Mouse (Mus musculus) retina, postnatal 1 day (tissue): Measurements from ENCODE around the gene Celf5.

Experiments used
- DNase-seq: peaks from one replicate; pipeline ENCODE4 v3.0.0-alpha.2; 2012

The Celf5 gene

GRCm38 (mm10) chr10:81412586-81413309 lies 69.8 kb downstream of the Celf5 start:
- no peak for DNase-seq

DNA sequence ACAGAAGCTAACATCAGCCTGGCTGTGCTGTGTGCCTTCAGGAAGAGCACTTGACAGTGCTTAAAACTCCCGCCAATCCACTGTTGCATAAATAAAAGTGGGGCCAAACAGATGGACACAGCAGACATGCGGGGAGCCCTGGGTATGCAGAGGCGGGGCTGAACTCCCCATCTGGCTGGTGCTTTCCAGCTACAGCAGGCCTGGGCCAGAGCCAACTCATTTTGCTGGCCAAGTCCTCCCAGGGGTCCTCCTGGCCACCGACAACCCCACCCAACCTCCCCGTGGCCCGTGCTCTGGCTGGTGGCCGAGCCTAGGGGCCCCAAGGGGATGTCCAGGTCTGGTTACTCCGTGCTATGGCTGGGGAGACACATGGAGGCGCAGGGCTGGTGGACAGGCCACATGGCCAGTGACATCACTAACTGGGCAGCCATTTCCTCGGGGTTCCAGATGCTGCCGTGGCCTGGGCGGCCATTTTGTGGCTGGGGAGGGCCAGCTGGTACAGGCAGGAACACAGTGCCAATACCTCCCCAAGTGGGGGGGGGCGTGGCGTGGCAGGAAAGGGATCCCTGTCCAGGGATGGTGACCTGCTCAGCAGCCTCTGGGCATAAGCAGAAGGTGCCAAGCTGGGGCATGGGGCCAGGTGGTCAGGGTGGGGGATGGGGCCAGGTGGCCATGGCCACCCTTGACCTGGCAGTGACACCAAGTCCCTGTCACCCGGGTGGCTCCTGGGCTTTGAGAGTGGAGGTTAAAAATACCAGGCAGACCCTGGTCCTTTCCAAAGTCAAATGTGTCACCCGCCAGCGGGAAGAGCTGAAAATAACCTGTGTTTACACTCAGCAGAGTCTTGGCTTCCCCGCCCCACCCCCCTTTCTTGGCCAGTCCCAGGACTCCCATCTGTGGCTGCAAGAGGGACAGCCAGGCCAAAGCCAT lies 70.8 kb downstream of the Celf5 start:
- peak; percentile 67 for DNase-seq

GRCm38 (mm10) chr10:81410981-81411380 lies 71.5 kb downstream of the Celf5 start:
- no peak for DNase-seq

GRCm38 (mm10) chr10:81410350-81410749 lies 72.2 kb downstream of the Celf5 start:
- no peak for DNase-seq

GRCm38 (mm10) chr10:81409330-81409729 lies 73.2 kb downstream of the Celf5 start:
- DNase-seq: no peak
